Mouse (Mus musculus): ENCODE results near the gene Ep300.
"Not testable (repeated sequence)": the region's sequence is repeated elsewhere in the genome, so short reads cannot be mapped to it uniquely, and the experiment has no call there.

The Ep300 gene

DNA sequence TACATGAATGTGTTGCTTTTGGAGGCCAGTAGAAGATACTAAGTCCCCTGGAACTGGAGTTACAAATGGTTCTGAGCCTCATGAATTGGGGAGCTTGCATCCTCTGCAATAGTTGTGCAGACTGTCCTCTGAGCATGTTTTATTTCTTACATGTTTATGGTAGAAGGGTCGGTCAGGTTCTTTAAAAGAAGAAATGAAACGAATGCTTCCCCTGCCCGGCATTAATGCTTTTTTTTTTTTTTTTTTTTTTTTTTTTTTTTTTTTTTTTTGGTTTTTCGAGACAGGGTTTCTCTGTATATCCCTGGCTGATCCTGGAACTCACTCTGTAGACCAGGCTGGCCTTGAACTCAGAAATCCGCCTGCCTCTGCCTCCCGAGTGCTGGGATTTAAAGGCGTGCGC is 13.6 kb downstream of the Ep300 start:
- not testable (repeated sequence) for DNase-seq

DNA sequence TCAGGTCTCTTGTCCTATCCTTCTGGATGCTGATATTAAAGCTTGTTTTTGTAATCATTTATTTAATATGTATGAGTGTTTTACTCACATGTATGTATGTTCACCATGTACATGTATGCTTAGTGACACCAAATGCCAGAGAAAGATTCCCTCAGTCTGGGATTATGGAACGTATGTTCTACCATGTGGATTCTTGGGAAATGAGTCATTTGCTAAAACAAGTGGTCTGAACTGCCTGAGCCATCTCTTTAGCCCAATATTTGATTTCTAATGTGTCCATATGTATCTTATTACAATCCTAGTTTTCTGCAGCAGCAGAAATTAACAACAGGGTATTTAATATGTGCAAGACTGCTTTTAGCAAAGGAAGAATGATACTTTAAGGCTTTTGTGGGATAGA is 20.1 kb downstream of the Ep300 start:
- no peak for DNase-seq

DNA sequence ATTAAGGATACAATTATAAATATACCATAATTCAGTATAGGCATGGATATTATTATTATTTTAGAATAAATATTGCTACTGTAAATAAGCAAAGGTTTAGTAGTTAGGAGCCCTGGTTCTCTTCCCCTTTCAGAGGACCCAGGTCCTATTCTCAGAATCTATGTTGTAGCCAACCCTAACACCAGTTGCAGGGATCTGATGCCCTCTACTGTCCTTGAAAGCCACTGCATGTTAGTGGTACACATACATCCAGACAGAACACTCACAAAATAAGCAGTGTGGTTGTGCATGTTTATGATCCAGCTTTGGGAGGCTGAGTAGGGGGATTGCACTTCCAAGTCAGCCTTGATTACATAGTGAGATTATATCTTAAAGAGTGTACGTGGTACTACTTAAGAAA is 21.5 kb downstream of the Ep300 start:
- DNase-seq, result no peak

DNA sequence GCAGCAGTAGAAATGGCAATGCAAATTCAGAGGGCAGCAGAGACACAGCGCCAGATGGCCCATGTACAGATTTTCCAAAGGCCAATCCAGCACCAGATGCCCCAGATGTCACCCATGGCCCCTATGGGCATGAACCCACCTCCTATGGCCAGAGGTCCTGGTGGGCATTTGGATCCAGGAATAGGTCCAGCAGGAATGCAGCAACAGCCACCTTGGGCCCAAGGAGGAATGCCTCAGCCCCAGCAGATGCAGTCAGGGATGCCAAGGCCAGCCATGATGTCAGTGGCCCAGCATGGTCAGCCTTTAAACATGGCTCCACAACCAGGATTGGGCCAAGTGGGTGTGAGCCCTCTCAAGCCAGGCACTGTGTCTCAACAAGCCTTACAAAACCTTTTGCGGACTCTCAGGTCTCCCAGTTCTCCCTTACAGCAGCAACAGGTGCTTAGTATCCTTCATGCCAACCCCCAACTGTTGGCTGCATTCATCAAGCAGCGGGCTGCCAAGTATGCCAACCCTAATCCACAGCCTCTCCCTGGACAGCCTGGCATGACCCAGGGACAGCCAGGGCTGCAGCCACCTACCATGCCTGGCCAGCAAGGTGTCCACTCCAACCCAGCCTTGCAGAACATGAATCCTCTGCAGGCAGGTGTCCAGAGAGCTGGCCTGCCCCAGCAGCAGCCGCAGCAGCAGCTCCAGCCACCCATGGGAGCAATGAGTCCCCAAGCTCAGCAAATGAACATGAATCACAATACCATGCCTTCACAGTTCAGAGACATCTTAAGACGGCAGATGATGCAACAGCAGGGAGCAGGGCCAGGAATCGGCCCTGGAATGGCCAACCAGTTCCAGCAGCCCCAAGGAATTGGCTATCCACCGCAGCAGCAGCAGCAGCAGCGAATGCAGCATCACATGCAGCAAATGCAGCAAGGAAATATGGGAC is 64.6 kb downstream of the Ep300 start:
- DNase-seq, result no peak

DNA sequence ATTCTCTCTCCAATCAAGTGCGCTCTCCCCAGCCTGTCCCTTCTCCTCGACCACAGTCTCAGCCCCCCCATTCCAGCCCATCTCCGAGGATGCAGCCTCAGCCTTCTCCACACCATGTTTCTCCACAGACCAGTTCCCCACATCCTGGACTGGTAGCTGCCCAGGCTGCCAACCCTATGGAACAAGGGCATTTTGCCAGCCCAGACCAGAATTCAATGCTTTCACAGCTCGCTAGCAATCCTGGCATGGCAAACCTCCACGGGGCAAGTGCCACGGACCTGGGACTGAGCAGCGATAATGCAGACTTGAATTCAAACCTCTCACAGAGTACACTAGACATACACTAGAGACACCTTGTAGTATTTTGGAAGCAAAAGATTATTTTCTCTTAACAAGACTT is 65.5 kb downstream of the Ep300 start:
- DNase-seq, result no peak

DNA sequence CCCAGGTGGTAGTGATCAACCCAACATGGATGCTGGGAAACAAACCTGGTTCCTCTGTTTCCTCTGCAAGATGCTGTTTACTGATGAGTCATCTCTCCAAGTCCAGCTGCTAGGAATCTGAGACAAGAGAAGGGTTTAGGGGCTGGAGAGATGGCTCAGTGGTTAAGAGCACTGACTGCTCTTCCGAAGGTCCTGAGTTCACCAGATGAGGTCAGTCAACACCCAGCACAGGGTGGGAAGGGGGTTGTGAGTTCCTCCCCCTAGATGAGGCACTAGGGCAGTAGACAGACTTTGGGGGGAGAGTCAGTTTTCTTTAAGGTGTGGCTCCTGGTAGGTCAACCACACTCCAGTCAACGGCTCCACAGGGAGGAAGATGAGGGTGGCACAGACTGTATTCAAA is 76.5 kb downstream of the Ep300 start:
- DNase-seq, result no peak

DNA sequence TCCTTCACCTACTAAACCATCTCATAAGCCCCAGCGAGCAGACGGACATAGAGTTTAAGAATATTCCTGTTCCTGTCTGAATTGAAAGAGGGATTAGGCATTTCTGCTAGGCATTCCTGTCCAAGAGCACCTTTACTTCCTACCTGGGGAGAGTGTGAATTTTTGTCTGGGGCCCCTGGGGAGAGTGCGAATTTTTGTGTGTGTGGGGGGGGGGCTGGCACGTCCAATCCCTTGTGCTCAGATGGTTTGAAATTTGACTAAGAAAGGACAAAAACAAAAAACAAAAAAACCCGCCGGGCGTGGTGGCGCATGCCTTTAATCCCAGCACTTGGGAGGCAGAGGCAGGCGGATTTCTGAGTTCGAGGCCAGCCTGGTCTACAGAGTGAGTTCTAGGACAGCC is 78.1 kb downstream of the Ep300 start:
- DNase-seq, result no peak

DNA sequence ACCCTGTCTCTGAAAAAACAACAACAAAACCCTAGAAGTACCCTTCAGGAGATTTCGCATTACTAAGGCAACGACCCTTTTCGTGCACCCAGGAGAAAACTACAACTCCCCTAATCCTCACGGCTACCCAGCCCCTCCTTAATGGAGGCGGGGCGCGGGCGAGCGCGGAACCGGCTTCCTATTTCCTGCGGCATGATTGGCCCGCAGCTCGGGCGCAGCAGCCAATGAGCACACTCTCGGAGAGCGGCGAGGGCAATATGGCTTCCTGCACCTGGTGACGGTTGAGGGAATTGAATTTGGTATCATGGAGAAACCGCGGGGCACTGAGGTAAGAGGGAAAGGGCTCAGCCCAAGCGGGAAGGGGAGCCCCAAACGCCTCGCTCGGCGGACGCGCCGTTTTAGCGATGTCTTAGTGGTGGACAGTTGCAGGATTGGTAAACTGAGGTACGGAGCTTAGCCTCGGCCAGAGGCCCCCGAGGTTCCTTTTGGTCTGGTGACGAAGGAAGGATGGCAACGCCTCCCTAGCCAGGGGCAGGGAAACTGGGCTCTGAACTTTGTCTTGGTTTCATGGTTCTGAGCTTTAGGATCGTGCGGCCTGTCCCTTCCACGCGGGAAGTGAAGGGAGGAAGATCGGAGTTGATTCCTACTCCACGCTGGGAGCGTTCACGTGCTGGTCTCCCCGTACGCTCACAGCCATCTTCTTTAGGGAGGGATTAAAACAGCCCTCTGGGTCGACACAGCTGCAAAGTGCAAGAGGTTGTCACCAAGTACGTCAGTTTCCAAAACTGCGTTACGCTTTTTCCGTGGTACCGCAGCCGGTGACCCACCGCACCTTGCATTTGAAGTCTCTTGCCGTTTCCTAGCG is 78.8 kb downstream of the Ep300 start, which contains the start of gene L3mbtl2:
L3mbtl2 (plus strand) TSS at position 193 of the 865 bp plus-strand sequence.
- peak; percentile 90 for DNase-seq

DNA sequence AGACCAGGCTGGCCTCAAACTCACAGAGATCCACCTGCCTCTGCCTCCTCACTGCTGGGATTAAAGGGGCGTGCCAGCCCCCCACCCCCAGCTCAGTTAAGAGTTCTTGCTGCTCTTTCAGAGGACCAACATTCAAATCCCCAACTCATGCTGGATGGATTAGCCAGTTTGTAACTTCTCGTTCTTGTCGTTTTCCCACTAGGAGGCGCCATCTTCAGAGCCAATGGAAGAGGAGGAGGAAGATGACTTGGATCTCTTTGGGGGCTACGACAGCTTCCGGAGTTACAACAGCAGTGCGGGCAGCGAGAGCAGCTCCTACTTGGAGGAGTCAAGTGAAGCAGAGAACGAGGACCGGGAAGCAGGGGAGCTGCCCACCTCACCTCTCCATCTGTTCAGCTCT is 81.8 kb downstream of the Ep300 start:
- DNase-seq, result no peak

DNA sequence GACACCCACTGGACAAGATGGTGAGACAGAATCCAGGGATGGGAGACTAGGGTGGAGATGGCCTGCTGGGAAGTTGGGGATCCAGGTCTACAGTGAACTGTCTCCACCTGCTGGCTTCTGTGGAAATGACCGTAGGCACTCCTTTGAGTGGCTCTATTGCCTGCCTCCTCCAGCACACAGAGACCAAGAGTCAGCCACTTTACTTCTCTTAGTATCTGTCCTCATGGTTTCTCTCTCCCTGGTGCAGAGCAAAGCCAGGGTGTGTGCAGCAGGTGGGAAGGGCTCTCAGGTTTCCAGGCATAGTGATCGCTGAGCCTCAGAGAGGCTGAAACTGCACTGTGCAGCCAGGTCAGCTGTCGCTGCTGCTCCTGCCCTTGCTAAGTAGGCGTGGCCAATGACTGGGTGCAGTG is 85.1 kb downstream of the Ep300 start:
- DNase-seq, result no peak

DNA sequence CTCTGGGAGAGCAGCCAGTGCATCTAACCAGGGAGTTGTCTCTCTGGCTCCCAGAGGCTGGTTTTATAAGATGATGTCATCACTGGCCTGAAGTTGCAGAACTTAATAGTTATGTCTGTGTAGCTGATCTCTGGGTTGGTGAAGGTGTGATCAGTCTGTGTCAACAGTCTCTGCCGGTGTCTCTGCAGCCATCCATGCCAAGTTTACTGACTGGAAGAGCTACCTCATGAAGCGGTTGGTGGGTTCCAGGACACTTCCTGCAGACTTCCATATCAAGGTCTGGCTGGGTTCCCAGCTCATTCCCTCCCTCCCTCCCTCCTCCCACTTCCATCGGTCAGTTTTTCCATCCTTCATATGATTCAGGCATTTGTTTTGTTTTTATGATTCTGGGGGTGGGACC is 91.5 kb downstream of the Ep300 start:
- no peak for DNase-seq

DNA sequence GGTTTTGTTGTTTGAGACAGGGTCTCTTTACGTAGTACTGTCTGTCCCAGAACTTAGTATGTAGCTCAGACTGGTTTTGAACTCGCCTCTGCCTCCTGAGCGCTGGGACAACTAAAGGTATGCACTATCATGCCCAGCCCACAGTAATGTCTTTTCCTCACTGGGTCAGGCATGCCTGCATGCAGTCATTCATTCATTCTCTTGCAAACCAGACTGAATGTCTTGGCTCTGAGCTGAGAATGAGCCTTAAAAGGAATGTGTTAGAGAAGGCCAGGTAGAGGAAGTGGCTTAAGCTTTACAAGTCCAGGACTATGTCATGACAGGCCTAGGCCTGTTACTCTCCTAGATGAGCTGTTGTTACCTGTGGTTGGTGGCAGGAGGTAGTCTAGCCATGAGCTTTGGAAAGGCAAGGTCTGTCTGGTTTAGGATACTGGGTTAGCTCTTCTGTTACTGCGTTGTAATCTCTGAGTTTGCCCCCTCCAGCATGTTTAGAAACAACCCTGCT is 95.2 kb downstream of the Ep300 start:
- no peak for DNase-seq

DNA sequence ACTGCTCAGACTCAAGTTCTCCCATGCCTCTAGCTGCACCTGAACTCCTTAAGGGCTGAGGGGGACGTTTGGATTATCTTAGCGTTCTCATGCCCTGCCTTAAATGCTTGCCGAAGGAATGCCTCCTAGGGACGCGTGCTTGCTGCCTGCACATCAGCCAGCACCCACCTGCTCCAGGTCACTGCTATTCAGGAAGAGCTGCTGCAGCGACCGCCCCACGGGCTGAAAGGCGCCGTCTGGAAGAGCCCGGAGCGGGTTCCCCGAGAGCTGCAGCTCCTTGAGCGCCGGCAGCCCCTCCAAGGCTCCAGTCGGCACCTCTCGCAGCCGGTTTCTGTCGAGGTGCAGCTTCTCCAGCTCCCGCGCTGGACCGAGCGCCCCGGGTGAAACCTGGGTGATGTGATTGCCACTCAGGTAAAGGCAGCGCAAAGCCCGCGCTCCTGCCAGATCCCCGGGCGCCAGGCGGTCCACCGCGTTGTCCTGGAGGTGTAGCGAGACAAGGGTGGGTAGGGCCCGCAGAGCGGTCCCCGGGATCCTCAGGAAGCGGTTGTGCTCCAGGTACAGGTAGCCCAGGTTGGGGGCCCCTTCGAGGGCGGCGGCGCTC is 108.3 kb downstream of the Ep300 start:
- DNase-seq, result no peak

DNA sequence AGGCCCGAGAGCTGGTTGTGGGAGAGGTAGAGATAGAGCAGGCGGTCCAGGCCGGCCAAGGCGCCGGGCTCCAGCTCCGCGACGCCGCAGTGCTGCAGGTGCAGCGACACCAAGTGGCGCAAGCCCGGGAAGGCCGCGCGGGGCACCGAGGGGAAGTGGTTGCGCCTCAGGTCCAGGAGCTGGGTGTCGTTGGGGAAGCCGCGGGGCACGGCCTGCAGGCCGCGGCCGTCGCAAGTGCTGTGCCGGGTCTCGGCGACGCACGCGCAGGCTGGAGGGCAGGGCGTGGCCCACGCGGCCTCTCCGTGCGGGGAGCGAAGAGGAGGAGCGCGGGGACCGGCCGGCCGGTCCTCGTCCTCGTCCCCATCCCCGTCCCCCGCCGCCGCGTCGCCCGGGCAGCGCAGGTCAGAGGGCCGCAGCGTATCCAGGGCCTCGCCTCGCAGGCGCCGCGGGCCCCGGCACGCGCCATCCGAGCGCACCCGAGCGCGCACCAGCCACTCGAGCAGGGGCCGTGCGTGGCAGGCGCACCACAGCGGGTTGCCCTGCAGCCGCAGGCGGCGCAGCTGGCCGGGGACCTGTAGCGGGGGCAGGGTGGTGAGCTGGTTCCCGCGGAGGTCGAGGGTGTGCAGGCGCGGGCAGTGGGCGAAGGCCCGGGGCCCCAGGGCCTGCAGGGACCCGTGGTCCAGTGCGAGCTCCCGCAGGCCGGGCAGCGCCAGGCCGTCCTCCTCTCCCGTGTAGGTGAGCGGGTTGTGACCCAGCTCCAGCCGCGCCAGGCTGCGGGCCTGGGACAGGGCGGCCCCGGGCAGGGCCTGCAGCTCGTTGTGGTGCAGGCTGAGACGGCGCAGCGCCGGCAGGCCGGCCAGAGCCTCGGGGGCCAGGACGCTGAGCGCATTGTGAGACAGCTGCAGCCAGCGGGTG is 109.1 kb downstream of the Ep300 start:
- peak; percentile 80 for DNase-seq

DNA sequence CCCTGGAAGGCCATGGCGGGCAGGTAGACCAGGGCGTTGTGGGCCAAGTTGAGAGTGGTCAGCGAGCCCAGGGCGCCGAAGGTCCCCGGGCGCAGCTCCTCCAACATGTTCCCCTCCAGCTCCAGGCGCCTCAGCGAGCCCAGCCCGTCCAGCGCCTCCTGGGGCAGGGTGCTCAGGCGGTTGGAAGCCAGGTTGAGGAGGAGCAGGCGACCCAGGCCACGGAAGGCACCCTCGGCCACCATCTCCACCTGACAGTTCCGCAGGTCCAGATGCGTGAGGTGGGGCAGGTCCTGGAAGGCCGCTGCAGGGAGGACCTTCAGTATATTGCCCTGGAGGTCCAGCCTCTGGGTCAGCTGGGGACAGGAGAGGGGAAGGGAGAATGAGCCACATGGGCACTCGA is 109.7 kb downstream of the Ep300 start:
- no peak for DNase-seq

DNA sequence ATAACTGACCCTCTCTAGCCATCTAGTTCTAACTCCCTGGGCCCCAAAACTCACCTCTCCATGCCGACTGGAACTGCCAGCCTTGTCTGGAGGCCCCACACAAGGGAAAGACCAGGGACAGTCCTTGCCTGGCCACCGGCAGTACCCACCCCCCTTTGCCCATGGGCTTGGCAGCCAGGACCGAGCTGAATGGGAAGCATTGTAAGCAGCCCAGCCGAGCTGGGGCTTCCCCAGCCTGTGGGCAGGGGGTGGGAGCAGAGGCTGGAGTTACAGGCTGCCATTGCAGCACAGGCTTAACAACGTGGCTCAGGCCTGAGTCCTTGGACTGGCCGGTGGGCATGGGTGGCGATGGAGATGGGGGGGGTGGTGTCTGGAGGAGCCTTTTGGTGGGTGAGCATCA is 112.0 kb downstream of the Ep300 start, which contains the start of gene Chadl:
Chadl (minus strand) TSS at position 113 of the 400 bp plus-strand sequence.
- no peak for DNase-seq

DNA sequence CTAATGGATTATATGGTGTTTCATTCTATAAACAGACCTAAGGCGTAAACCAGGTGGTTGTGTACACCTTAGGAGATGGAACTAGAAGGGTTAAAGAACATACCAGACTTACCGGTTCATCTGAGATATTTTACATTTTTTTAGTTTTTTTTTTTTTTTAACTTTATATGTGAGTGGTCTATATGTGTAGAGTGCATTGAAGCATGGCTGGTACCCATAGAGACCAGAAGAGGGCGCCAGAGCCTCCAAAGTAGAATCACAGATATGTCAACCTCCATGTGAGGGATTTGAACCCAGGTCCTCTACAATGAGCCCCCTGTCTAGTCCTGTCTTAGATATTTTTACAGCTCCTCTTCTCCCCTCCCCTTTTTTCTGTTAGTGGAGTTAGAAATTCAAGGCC is 112.7 kb downstream of the Ep300 start:
- peak; percentile 29 for DNase-seq

DNA sequence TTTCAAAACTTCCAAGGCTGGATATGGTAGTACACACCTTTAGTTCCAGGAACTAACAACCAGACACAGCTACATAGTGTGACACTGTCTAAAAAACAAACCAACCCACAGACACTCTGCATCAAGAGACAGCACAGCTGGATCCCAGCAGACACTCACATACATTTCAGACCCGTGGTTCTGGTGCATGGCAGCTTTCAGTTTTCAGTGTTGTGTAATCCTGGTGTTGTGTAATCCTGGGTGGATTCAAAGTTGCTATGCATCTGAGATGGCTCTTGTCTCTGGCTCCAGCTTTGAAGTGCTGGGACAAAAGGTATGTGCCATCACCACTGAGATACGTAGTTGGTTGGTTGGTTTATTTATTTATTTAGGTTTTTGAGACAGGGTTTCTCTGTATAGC is 113.4 kb downstream of the Ep300 start:
- no peak for DNase-seq

DNA sequence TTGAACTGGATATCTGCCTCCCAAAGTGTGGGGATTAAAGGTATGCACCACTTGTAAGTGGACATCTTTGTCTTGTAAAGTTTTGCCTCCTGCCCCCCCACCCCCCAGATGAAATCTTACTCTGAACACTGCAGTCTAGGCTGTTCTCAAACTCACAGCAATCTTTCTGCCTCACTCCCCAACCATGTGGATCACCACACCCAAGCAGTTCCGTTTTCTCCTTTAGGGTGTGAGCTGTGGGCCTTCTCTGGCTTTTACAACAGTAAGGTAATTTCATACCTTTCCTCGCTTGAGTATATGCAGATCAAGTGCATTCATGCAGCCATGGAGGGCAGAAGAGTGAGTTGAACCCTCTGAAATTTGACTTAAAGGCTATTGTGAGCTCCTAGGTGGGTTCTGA is 115.0 kb downstream of the Ep300 start:
- no peak for DNase-seq

DNA sequence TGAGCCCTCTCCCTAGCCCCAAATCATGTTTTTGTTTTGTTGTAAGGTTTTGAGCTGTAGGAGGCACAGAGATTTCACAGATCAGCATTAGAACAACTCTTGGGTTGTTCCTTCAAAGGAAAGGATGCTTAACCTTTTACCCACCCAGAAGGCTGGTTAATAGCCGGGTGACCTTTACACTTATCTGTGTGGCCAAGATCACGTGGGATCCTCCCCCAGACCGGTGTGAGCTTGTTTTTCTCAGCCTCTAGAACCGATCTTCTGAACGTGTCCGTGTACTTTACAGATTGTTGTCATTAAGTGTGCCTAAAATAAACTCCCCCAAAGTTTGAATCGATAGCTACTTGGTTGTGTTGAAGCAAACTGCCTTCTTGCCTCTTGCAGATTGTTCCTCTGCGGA is 115.5 kb downstream of the Ep300 start:
- DNase-seq, result peak; percentile 85

DNA sequence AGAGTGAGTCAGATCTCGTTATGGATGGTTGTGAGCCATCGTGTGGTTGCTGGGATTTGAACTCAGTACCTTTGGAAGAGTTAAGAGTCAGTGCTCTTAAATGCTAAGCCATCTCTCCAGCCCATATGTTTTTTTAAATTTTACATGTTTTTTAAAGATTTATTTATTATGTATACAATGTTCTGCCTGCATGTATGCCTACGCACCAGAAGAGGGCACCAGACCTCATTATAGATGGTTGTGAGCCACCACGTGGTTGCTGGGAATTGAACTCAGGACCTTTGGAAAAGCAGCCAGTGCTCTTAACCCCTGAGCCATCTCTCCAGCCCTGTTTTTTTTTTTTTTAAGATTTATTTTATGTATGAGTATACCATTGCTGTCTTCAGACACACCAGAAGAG is 116.2 kb downstream of the Ep300 start:
- DNase-seq, result not testable (repeated sequence)
